Mouse (Mus musculus): ENCODE measurements around the gene Slit2. TPM values are rescaled to one million over a fixed set of nuclear protein-coding genes. Genes with fewer than 3 reads are reported as not detected.

Slit2 gene
- polyA plus RNA-seq, 1 experiment: 26.2 TPM

DNA sequence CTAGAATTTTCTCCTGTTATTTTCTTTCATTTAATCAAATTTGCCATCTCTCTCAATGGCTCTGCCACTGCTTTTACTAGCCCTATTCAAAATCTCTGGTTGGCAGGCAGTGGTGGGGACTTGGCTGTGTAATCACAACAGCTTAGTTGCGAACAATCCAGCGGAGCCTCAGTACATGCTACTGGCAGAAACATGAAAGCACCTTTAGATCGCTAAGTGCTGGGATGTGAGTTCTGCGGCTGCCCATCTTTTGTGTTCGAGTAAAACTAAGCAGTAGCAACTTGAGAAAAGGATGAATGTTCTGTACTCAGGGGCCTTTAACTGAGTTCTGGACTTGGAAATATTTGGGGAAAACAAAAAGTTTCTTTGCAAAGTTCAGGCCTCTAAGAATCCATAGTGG is 139.7 kb downstream of the Slit2 start:
- no peak for DNase-seq
- 72% methylated on average over 5 of the region's 5 CpGs for WGBS
- Histone ChIP-seq H3K4me1 (ENCODE audit: control insufficient read depth, insufficient read depth, low read length) (no peaks in the 10 kb centered on the region), H3K4me3 (replicated peaks; ENCODE audit: extremely low read depth, low read depth, low read length) (no peak overlapping the region)
- TF ChIP-seq POLR2A (IDR thresholded peaks at IDR 0.05; ENCODE audit: borderline replicate concordance, extremely low read depth, low read depth, low read length) (no peak), CTCF (IDR thresholded peaks at IDR 0.05; ENCODE audit: insufficient read depth, low read length) (no peak)

DNA sequence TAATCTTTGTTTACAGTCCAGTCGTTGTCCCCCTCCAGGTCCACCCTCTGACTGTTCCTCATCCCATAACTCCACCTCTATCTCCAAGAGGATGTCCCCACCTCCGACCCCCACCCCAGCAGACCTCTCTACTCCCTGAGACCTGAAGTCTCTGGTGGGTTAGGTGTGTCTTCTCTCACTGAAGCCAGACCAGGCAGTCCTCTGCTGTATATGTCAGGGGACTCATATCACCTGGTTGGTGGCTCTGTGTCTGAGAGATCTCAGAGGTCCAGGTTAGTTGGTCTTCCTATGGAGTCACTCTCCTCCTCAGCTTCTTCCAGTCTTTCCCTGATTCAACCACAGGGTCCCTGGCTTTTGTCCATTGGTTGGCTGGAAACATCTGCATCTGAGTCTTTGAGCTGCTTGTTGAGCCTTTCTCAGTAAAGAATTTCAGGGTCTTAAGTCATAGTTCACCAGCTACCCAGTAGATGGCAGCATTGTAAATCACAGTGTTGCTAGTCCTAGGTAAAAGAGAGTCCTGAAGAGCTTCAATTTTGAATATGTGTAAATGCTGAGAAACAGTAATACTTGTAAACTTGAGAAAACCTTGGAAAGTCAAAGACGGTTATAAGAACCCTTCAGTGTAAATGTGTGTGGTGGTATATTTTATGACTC is 143.0 kb downstream of the Slit2 start:
- H3K4me3 ChIP-seq (replicated peaks; ENCODE audit: extremely low read depth, low read depth, low read length): no peak overlapping the region
- TF ChIP-seq CTCF (IDR thresholded peaks at IDR 0.05; ENCODE audit: insufficient read depth, low read length): peak; percentile 10; the same call in 1 of the 2 replicates
- TF ChIP-seq POLR2A (IDR thresholded peaks at IDR 0.05; ENCODE audit: borderline replicate concordance, extremely low read depth, low read depth, low read length): no peak
- 60% methylated on average over 3 of the region's 3 CpGs for WGBS
- H3K4me1 ChIP-seq (ENCODE audit: control insufficient read depth, insufficient read depth, low read length): no peaks in the 10 kb centered on the region
- DNase-seq: no peak

DNA sequence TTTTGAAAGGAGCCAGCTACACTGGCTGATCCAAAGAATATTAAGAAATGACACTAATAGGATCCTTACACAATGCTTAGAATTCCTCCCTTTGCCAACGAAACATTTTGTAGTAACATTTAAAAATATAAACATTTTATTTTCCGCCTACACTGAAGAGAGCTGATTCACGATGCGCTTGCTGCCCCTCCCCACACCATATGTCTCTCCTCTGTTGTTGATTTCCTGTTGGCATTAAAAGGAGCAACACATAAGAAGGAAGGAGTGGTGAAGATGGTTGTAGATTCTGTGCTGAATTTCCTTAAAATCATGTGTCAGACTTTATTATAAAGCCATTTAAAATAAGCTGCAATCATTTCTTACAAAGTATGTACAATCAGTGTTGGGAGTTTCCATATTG is 147.0 kb downstream of the Slit2 start:
- Histone ChIP-seq H3K4me3 (replicated peaks; ENCODE audit: extremely low read depth, low read depth, low read length) (no peak overlapping the region), H3K4me1 (ENCODE audit: control insufficient read depth, insufficient read depth, low read length) (no peaks in the 10 kb centered on the region)
- DNase-seq: no peak
- TF ChIP-seq CTCF (IDR thresholded peaks at IDR 0.05; ENCODE audit: insufficient read depth, low read length): no peak
- no peak for TF ChIP-seq POLR2A (IDR thresholded peaks at IDR 0.05; ENCODE audit: borderline replicate concordance, extremely low read depth, low read depth, low read length)
- WGBS: 70% methylated on average over 4 of the region's 4 CpGs

DNA sequence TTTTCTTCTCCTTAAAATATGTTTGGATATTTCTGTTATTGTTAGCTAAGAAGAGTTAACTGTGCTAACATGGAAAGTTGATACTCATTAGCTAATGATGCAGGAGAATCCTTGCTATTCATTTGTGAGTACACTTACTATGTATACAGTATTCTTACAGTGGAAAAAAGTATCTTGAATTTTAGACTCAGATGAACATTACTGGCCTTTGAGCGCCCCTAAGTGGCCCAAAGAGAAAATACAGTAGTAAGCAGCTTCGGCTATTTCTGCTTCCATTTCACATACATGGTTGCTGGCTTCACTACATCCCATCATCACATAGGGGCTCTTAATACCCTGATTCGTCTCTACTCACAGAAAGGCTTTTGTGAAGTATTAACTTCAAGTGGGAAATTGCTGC is 153.6 kb downstream of the Slit2 start:
- 16% methylated on average over 3 of the region's 3 CpGs for WGBS
- no peak for TF ChIP-seq POLR2A (IDR thresholded peaks at IDR 0.05; ENCODE audit: borderline replicate concordance, extremely low read depth, low read depth, low read length)
- 0 out of 2 replicates have a peak, but pooled peaks have one; percentile 3 for TF ChIP-seq CTCF (IDR thresholded peaks at IDR 0.05; ENCODE audit: insufficient read depth, low read length)
- DNase-seq: no peak

DNA sequence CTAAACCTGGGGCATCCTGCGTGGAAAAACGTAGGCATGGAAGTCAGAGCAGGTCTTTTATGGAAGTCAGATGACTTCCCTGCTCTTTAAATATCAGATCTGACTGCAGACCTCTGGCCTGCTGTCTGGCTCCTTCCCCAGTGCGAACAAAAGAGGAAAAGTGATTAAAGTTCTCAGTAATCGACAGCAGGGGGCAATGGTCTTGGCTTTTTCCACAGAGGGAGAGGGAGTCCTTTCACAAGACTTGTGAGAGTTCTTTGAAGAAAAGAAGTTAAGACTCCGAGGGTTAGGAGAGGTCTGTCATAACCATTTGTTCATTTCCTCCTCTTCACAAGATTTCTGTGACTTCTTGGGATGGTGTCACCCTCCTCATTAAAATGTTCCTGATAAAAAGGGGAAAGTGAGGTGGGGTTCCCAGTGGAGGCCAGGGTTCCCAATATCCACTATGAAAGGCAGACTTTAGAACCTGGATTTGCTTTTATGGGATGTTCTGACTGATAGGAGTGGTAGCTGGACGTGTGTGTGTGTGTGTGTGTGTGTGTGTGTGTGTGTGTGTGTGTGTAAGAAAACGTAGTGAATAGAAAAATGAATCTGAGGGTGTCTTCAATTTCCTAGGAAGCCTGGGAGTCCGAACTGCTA is 156.0 kb downstream of the Slit2 start:
- WGBS: 30% methylated on average over 8 of the region's 8 CpGs
- no peak for DNase-seq
- Histone ChIP-seq H3K4me1 (ENCODE audit: control insufficient read depth, insufficient read depth, low read length) (peaks cover 2% of the 10 kb centered on the region), H3K4me3 (replicated peaks; ENCODE audit: extremely low read depth, low read depth, low read length) (no peak overlapping the region)
- TF ChIP-seq CTCF (IDR thresholded peaks at IDR 0.05; ENCODE audit: insufficient read depth, low read length) (no peak), POLR2A (IDR thresholded peaks at IDR 0.05; ENCODE audit: borderline replicate concordance, extremely low read depth, low read depth, low read length) (no peak)

More for the DNA sequence above, 153.6 kb downstream of the Slit2 start:
- H3K4me3 ChIP-seq (replicated peaks; ENCODE audit: extremely low read depth, low read depth, low read length): no peak overlapping the region
- H3K4me1 ChIP-seq (ENCODE audit: control insufficient read depth, insufficient read depth, low read length): peaks cover 2% of the 10 kb centered on the region

GRCm38 (mm10) chr5:48139488-48139862 is 156.5 kb downstream of the Slit2 start:
- TF ChIP-seq CTCF (IDR thresholded peaks at IDR 0.05; ENCODE audit: insufficient read depth, low read length): no peak
- no peak for TF ChIP-seq POLR2A (IDR thresholded peaks at IDR 0.05; ENCODE audit: borderline replicate concordance, extremely low read depth, low read depth, low read length)
- Histone ChIP-seq H3K4me1 (ENCODE audit: control insufficient read depth, insufficient read depth, low read length) (peaks cover 2% of the 10 kb centered on the region), H3K4me3 (replicated peaks; ENCODE audit: extremely low read depth, low read depth, low read length) (no peak overlapping the region)
- 69% methylated on average over 6 of the region's 6 CpGs for WGBS
- DNase-seq: no peak

GRCm38 (mm10) chr5:48146082-48146481 is 163.1 kb downstream of the Slit2 start:
- no peak for DNase-seq
- 71% methylated on average over 2 of the region's 2 CpGs for WGBS
- Histone ChIP-seq H3K4me1 (ENCODE audit: control insufficient read depth, insufficient read depth, low read length) (no peaks in the 10 kb centered on the region), H3K4me3 (replicated peaks; ENCODE audit: extremely low read depth, low read depth, low read length) (no peak overlapping the region)
- TF ChIP-seq POLR2A (IDR thresholded peaks at IDR 0.05; ENCODE audit: borderline replicate concordance, extremely low read depth, low read depth, low read length) (no peak), CTCF (IDR thresholded peaks at IDR 0.05; ENCODE audit: insufficient read depth, low read length) (no peak)

DNA sequence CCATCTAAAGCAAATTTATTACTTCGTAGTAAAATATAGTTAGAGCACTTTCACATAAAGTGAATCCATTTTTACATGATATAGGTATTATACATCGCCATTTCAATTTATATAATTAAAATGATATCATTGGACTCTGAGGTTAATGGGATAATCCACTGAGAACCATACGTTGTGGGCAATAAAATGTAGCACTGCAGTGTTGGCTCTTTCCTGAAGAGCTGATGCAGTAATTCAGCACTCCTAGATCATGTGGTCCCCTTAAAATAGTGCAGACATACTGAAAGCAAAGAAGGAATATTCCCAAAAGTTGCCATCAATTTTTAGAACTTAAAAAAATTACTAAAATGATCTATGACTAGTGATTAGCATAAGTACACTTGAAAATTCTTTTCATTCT is 177.9 kb downstream of the Slit2 start:
- no peak for DNase-seq
- TF ChIP-seq POLR2A (IDR thresholded peaks at IDR 0.05; ENCODE audit: borderline replicate concordance, extremely low read depth, low read depth, low read length) (no peak), CTCF (IDR thresholded peaks at IDR 0.05; ENCODE audit: insufficient read depth, low read length) (no peak)
- H3K4me1 ChIP-seq (ENCODE audit: control insufficient read depth, insufficient read depth, low read length): no peaks in the 10 kb centered on the region
- 90% methylated on average over 3 of the region's 3 CpGs for WGBS
- no peak overlapping the region for H3K4me3 ChIP-seq (replicated peaks; ENCODE audit: extremely low read depth, low read depth, low read length)

DNA sequence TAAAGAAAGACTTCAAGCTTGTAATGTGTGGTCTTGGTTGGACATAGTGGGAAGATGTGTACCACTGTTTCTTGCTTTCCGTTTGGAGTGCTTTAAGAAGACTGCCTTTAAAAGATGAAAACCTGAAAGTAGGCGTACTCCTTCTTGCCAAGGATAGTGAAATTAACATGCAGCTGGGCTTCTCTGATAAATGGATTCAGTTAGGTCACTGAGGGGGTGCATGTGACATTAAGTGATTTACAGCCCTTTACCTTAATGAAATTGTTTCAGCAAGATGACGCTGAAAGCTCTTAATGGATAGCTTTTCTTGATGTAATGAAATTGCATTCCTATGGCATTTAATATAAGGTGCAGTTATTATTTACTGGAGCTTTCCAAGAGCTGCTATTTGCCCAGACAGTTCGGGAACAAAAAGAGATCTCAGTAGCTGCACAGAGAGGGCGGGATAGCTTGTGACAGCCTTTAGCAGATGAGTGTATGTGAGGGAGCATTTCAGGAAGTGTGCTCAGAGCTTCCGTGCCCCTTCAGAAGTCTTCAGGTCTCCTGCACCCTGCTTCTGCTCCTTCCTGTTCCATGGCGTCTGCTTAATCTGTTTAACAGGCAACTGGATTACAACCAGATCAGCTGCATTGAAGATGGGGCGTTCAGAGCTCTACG is 198.8 kb downstream of the Slit2 start:
- DNase-seq: no peak
- WGBS: 55% methylated on average over 9 of the region's 9 CpGs
- no peak for TF ChIP-seq POLR2A (IDR thresholded peaks at IDR 0.05; ENCODE audit: borderline replicate concordance, extremely low read depth, low read depth, low read length)
- no peak for TF ChIP-seq CTCF (IDR thresholded peaks at IDR 0.05; ENCODE audit: insufficient read depth, low read length)
- Histone ChIP-seq H3K4me3 (replicated peaks; ENCODE audit: extremely low read depth, low read depth, low read length) (no peak overlapping the region), H3K4me1 (ENCODE audit: control insufficient read depth, insufficient read depth, low read length) (no peaks in the 10 kb centered on the region)
